Mouse (Mus musculus): ENCODE data around the gene Hivep2. TPM values are rescaled to one million over a fixed set of nuclear protein-coding genes. Genes with fewer than 3 reads are reported as not detected.

The Hivep2 gene
- total RNA-seq, 2 experiments from 2014 or later = 23.5 to 25.2 TPM

DNA sequence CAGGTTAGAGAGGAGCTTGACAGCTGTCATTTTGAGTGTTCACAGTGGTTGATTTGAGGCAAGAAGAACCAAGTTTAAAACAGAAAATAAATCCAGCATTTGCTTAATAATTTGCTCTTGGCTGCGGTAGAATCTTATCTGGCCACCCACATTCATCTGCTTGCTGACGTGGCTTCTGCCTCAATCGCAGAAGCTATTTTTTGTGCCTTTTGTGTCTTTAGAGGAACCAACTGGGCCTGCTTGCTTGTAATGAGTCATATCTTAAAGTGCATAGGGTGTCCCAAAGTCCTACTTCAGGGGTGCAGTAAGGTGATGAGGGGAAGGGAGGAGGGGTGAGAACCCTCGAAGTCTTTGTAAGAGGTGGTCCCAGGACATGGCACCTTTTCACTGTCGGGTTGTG lies 151.1 kb downstream of the Hivep2 start:
- no peak for DNase-seq
- intact Hi-C loops (cut with DNase I) = no loop called here

GRCm38 (mm10) chr10:14119201-14119600 lies 153.3 kb downstream of the Hivep2 start:
- DNase-seq = no peak
- intact Hi-C loops (cut with DNase I) = no loop called here

DNA sequence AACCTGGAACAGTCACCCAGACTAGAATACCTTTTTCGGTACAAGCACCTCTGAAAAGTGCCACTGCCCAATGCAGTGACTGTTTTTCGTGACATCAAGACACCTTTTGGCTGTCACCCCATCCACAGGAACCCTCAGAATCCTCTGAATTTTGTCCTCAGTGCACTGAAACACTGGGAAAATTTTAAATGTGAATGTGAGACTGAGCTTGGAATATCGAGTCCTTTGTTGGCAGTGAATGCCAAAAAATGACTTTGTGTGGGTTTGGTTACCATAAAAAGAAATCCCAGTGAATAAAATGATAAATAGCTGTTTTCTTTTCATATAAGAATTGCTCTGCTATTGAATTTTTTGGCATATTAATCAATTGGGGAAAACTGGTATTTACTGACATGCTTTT lies 154.6 kb downstream of the Hivep2 start:
- intact Hi-C loops (cut with DNase I) = no loop called here

DNA sequence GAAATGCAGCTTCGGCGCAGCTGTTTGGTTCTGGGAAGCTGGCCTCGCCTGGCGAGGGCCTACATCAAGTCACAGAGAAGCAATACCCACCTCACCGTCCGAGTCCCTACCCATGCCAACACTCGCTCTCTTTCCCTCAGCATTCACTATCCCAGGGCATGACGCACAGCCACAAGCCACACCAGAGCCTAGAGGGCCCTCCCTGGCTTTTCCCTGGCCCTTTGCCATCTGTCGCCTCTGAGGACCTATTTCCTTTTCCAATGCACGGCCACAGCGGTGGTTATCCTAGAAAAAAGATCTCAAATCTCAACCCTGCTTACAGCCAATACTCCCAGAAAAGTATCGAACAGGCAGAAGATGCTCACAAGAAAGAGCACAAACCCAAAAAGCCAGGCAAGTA lies 162.0 kb downstream of the Hivep2 start:
- intact Hi-C loops (cut with DNase I) = no loop called here
- no peak for DNase-seq

More for the DNA sequence above, 154.6 kb downstream of the Hivep2 start:
- no peak for DNase-seq

GRCm38 (mm10) chr10:14130270-14130669 lies 164.4 kb downstream of the Hivep2 start:
- DNase-seq = peak in 1 of 2 experiments; percentile 10
- intact Hi-C loops (cut with DNase I) = no loop called here

DNA sequence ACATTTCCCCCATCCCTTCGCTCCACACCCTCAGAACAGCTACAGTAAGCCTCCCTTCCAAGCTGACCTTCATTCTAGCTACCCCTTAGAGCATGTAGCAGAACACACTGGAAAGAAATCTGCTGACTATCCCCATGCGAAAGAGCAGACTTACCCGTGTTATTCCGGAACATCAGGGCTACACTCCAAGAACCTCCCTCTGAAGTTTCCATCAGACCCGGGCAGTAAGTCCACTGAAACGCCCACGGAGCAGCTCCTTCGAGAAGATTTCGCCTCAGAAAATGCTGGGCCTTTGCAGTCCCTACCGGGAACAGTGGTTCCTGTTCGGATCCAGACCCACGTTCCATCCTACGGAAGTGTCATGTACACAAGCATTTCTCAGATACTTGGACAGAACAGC lies 165.4 kb downstream of the Hivep2 start:
- DNase-seq = no peak
- intact Hi-C loops (cut with DNase I) = no loop called here

DNA sequence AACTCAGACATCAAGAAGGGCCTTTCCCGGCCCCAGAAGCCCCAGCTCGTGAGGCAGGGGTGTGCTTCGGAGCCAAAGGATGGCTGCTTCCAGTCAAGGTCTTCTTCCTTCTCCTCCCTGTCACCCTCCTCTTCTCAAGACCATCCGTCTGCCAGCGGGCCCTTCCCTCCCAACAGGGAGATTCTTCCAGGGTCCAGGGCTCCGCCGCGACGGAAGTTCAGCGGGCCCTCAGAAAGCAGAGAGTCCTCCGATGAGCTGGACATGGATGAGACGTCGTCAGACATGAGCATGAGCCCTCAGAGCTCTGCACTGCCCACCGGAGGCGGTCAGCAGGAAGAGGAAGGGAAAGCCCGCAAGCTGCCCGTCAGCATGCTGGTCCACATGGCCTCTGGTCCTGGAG lies 166.2 kb downstream of the Hivep2 start:
- DNase-seq = no peak
- intact Hi-C loops (cut with DNase I) = no loop called here

GRCm38 (mm10) chr10:14132937-14133336 lies 167.1 kb downstream of the Hivep2 start:
- no peak for DNase-seq
- intact Hi-C loops (cut with DNase I) = no loop called here

- intact Hi-C loops (cut with DNase I) = no loop called here
Measured at GRCm38 (mm10) chr10:14138663-14139062, 172.8 kb downstream of the Hivep2 start.

GRCm38 (mm10) chr10:14144840-14145239 lies 179.0 kb downstream of the Hivep2 start:
- intact Hi-C loops (cut with DNase I) = no loop called here
- no peak for DNase-seq

More at GRCm38 (mm10) chr10:14138663-14139062, 172.8 kb downstream of the Hivep2 start:
- DNase-seq = no peak

GRCm38 (mm10) chr10:14164829-14165228 lies 199.0 kb downstream of the Hivep2 start:
- DNase-seq = no peak
- intact Hi-C loops (cut with DNase I) = no loop called here

- DNase-seq = no peak
- intact Hi-C loops (cut with DNase I) = no loop called here
Measured at GRCm38 (mm10) chr10:14168197-14168844, 202.4 kb downstream of the Hivep2 start.

DNA sequence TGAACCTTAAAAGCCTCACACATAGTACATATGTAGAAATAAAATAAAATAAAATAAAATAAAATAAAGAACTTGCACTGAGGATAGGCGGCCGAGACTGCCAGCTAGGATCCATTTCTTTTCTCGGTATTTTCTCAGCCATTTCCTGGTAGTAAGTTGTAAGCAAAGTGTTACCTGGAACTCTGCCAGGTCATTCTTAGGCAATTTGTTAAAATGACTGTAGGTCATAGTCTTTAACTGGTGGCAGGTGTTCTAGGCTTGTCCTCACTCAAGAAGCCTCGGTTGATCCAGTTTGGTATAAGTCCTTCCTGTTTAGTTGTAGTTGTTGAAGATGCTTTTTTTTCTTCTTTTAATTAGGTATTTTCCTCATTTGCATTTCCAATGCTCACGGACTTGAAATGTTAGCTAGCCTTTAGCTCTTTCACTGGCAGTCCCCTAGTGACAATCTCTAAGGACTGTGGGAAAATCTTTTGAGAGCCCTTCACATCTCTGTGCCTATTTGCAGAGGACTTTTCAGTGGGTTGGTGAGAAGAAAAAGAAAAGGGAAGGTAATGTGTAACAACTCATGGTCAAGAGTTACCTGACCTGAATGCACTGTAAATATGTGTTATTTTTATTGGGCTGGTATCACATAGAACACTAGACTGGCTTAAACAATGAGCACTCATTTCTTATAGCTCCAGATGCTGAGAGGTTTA lies 203.1 kb downstream of the Hivep2 start:
- intact Hi-C loops (cut with DNase I) = no loop called here
- no peak for DNase-seq

DNA sequence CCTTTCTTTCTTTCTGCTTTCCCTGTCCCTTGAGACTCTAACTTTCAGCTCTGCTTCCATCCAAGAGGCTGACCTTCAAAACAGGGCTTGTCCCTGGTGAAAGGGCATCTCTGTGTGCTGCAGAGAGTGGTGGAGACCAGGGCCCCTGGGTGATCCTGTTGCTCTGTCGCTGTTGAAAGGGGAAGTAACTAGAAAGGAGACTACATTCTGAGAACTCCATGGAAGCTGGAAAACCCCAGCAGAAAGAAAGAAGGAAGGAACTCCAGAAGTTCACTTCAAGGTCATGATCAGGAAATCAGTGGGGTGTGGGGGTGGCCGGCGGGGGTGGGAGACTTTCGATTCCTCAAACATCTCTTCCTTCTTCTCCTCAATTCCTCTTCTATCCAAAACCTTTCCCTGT lies 208.2 kb downstream of the Hivep2 start:
- DNase-seq = no peak

DNA sequence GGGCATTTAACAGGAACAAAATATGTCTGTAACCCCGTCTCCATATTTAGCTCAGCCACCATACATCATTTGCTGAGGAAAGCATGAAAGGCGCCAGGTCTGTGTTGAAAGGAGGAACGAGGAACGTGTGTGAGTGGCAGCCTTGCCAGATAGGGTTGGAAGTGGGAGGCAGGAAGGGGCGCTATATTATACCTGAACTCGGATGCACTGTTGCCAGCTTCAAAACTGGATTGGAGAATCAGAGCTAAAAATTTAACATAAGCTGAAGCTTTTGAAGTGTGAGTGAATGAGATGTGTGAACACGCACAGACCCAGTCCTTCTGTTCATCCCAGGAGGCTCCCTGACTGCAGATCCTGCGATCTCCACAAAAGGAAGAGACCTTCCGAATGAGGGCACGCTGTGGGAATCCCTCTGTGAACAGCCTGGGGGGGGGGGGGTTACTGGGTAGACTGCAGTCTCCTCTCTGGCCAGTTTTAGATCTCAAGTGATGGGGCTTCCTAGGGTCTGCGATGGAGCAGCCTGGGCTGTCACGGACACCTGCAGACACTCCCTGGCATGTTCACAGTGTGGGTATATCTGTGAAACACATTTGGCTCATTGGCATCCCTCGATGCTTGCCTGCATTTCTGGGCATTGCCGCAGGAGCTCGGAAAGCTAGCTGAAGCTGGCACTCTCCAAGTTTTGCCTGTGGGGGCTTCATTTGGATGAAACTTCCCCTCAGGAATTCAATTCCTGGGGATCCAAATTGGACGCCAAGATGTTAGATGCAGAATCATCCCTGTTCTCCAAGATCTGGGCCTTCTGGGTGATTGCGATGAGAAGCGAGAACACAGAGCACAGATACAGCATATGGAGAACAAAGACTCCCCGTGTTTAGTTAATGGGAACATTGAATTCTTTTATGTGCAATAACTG lies 213.8 kb downstream of the Hivep2 start:
- intact Hi-C loops (cut with DNase I) = no loop called here
- DNase-seq = no peak

More for the DNA sequence above, 208.2 kb downstream of the Hivep2 start:
- intact Hi-C loops (cut with DNase I) = no loop called here

DNA sequence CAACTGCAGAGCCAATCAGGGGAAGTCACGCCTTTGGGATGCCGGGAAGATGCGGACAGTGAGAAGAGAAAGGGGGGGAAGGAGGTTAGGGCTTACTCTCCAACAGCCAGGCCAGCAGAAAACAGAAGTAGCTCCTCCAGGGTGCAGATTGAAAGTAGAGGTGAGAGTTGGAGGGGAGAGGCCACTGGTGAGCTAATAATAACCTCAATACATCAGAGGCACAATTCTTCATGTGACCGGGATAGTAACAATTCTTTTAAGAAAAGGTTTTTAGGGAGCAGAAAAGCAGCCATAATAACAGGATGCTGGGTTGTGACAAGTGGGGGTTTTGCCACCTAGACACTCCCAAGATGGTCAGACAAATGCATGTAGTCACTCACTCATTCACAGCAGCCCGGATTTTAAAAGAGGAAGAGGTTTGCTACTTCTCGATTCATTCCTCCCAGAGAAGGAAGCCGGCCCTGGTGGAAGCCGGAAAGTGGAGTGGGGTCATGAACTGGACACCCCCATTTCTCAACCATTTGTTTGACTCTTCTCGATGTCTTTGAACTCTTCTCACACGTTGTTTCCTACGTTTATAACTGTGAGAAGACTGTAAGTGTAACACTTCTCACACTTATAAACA lies 220.6 kb downstream of the Hivep2 start:
- DNase-seq = no peak
- intact Hi-C loops (cut with DNase I) = no loop called here

DNA sequence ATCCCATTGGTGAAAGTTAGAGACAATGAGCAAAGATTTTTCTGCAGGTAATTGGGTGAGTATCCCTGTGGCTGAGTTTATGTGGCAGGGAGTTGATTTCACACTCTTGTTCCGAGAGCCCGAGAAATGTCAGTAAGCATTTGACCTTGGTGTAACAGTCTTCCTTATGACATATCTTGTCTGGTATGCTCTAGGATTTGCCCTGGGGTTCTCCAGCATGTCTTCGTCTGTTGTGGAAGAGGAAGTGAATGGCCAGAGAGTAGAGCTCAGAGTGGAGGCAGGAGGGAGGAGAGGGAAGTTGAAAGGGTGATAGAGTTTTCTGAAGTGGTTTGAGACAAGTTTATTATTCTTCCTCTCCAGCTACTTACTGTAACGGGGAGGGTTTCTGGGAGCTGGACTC lies 223.2 kb downstream of the Hivep2 start:
- intact Hi-C loops (cut with DNase I) = no loop called here

DNA sequence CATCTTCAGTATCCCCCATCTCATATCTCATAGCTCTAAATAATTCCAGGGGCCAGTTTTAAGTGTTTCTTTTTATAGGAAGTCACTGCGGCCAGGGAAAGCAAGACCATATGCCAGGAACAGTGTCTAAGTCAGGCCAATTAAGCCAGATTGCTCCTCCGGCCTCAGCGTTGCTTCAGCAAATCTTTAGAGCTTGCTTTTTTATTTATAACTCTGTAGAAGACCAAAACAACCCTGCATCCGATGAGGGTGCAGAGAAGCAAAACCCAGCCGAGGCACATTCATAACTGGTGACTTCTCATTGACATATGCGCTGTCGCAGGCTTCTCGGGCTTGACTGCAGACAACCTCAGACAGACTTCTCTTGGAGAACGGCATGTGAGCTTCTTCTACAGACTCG lies 225.3 kb downstream of the Hivep2 start:
- DNase-seq = no peak
- intact Hi-C loops (cut with DNase I) = loop anchor here (5.0 kb wide), 1 partner anchor 324 kb away; the partner anchor contains the start of gene Aig1

More for the DNA sequence above, 223.2 kb downstream of the Hivep2 start:
- no peak for DNase-seq

- intact Hi-C loops (cut with DNase I) = loop anchor here (5.0 kb wide), 1 partner anchor 325 kb away; the partner anchor contains the start of gene Aig1
- no peak for DNase-seq
Measured at GRCm38 (mm10) chr10:14192156-14192555, 226.3 kb downstream of the Hivep2 start.

GRCm38 (mm10) chr10:14193702-14194101 lies 227.8 kb downstream of the Hivep2 start:
- no peak for DNase-seq
- intact Hi-C loops (cut with DNase I) = loop anchor here (5.0 kb wide), 1 partner anchor 326 kb away; the partner anchor contains the start of gene Aig1

All from heart, postnatal 36 days (tissue).